Mouse (Mus musculus): ENCODE measurements around the gene Pip5k1b. TPM values are rescaled to one million over a fixed set of nuclear protein-coding genes. Genes with fewer than 3 reads are reported as not detected.

The Pip5k1b gene
- polyA plus RNA-seq, 1 experiment from 2014 or later = 1.6 TPM

DNA sequence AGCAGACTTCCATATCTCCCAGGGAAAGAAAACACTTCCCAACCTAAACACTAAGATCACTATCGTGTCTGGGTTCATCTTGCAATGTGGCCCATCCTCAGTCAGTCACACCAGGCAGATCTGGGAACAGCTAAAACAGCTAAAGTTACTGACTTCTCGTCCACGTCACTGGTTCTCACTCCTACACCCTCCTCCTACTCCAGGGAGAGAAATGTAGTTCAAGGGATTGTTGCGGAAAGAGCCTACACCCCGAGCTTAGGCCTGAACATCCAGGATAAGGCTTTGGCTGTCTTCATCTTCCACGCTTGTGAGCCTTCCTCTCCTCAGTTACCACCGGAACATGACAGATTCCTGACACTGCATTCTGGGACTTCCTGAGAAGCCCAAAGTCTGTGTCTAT, 43.7 kb downstream of the Pip5k1b start:
- no peaks in the 10 kb centered on the region for H3K9me3 ChIP-seq (replicated peaks; ENCODE audit: control insufficient read depth, low read length)
- no peaks in the 10 kb centered on the region for H3K27me3 ChIP-seq (ENCODE audit: control insufficient read depth, insufficient read depth, low read length)
- H3K36me3 ChIP-seq (replicated peaks; ENCODE audit: control insufficient read depth, insufficient read depth, low read depth, low read length) = no peaks in the 10 kb centered on the region
- H3K4me2 ChIP-seq (ENCODE audit: low read depth, low read length) = no peak overlapping the region
- H3K4me1 ChIP-seq (ENCODE audit: control insufficient read depth, insufficient read depth, low read length) = no peaks in the 10 kb centered on the region
- 87% methylated on average over 7 of the region's 7 CpGs for WGBS
- DNase-seq (ENCODE audit: low spot score) = no peak
- H3K4me3 ChIP-seq (ENCODE audit: low read depth, low read length) = no peak overlapping the region
- no peak overlapping the region for H3K9ac ChIP-seq (replicated peaks; ENCODE audit: low read length)
- ATAC-seq (replicated peaks; ENCODE audit: insufficient number of reproducible peaks, low FRiP score, low TSS enrichment, low read depth) = no peak
- no peak overlapping the region for H3K27ac ChIP-seq (replicated peaks; ENCODE audit: low read depth, low read length)

DNA sequence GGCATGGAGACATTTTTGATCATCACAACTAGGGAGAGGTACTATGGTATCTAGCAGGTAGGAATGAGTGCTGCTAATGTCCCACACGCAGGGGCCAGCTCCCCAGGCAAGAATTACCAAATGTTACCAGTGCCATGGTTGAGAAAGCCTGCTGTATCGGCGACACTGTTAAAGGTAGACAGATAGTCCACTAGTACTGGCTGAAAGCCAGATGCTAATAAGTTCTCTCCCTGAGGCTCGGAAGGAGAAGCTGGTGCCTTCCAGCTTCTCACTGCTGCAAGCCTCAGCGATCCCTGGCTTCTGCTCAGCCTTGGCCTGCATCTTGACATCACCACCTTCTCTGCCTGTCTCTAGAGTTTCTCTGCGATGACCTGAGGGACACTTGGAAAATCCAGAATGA, 46.3 kb downstream of the Pip5k1b start:
- 87% methylated on average over 6 of the region's 6 CpGs for WGBS
- Histone ChIP-seq H3K4me2 (ENCODE audit: low read depth, low read length) (no peak overlapping the region), H3K36me3 (replicated peaks; ENCODE audit: control insufficient read depth, insufficient read depth, low read depth, low read length) (no peaks in the 10 kb centered on the region), H3K9ac (replicated peaks; ENCODE audit: low read length) (no peak overlapping the region), H3K27ac (replicated peaks; ENCODE audit: low read depth, low read length) (no peak overlapping the region), H3K9me3 (replicated peaks; ENCODE audit: control insufficient read depth, low read length) (no peaks in the 10 kb centered on the region), H3K4me3 (ENCODE audit: low read depth, low read length) (no peak overlapping the region), H3K4me1 (ENCODE audit: control insufficient read depth, insufficient read depth, low read length) (no peaks in the 10 kb centered on the region), H3K27me3 (ENCODE audit: control insufficient read depth, insufficient read depth, low read length) (no peaks in the 10 kb centered on the region)
- no peak for ATAC-seq (replicated peaks; ENCODE audit: insufficient number of reproducible peaks, low FRiP score, low TSS enrichment, low read depth)
- no peak for DNase-seq (ENCODE audit: low spot score)

GRCm38 (mm10) chr19:24508087-24508767, 47.4 kb downstream of the Pip5k1b start:
- Histone ChIP-seq H3K4me3 (ENCODE audit: low read depth, low read length) (no peak overlapping the region), H3K9me3 (replicated peaks; ENCODE audit: control insufficient read depth, low read length) (no peaks in the 10 kb centered on the region), H3K27me3 (ENCODE audit: control insufficient read depth, insufficient read depth, low read length) (no peaks in the 10 kb centered on the region), H3K4me2 (ENCODE audit: low read depth, low read length) (no peak overlapping the region), H3K27ac (replicated peaks; ENCODE audit: low read depth, low read length) (no peak overlapping the region), H3K4me1 (ENCODE audit: control insufficient read depth, insufficient read depth, low read length) (no peaks in the 10 kb centered on the region), H3K36me3 (replicated peaks; ENCODE audit: control insufficient read depth, insufficient read depth, low read depth, low read length) (no peaks in the 10 kb centered on the region), H3K9ac (replicated peaks; ENCODE audit: low read length) (no peak overlapping the region)
- peak; percentile 7 for DNase-seq (ENCODE audit: low spot score)
- 41% methylated on average over 13 of the region's 13 CpGs for WGBS
- no peak for ATAC-seq (replicated peaks; ENCODE audit: insufficient number of reproducible peaks, low FRiP score, low TSS enrichment, low read depth)

DNA sequence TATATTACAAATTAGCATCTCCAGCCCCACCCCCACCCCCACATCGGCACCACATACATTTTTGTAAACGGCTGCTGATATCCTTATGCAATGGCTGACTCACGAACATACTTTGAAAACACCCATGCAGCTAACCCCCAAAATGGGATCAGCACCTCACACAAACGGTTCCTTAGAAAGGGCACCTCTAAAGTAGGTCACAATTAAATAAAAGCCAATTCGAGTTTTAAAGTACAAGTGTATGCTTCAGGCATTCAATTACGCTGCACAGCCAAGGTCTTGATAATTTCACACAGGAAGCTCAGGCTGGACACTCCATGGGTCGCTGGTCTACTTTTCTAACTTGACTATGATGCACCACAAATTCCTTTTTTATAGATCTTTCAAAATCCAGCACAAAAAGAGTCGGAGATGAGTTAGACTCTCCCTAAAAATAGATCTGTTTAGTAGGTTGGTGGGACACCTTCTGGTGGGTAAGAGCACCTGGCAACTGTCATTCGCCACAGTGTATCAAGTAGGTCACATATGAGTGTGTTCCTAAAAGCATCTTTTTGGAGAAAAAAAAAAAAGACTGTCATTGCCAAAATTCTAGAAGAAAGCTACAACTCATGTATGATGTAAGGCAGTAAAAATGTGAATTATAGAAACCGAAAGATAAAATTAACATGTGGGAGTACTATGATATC, 52.8 kb downstream of the Pip5k1b start:
- Histone ChIP-seq H3K9ac (replicated peaks; ENCODE audit: low read length) (no peak overlapping the region), H3K27me3 (ENCODE audit: control insufficient read depth, insufficient read depth, low read length) (no peaks in the 10 kb centered on the region), H3K27ac (replicated peaks; ENCODE audit: low read depth, low read length) (no peak overlapping the region), H3K4me2 (ENCODE audit: low read depth, low read length) (no peak overlapping the region), H3K4me3 (ENCODE audit: low read depth, low read length) (no peak overlapping the region), H3K9me3 (replicated peaks; ENCODE audit: control insufficient read depth, low read length) (no peaks in the 10 kb centered on the region), H3K36me3 (replicated peaks; ENCODE audit: control insufficient read depth, insufficient read depth, low read depth, low read length) (no peaks in the 10 kb centered on the region), H3K4me1 (ENCODE audit: control insufficient read depth, insufficient read depth, low read length) (no peaks in the 10 kb centered on the region)
- WGBS = 82% methylated on average over 10 of the region's 10 CpGs
- DNase-seq (ENCODE audit: low spot score) = no peak
- no peak for ATAC-seq (replicated peaks; ENCODE audit: insufficient number of reproducible peaks, low FRiP score, low TSS enrichment, low read depth)

DNA sequence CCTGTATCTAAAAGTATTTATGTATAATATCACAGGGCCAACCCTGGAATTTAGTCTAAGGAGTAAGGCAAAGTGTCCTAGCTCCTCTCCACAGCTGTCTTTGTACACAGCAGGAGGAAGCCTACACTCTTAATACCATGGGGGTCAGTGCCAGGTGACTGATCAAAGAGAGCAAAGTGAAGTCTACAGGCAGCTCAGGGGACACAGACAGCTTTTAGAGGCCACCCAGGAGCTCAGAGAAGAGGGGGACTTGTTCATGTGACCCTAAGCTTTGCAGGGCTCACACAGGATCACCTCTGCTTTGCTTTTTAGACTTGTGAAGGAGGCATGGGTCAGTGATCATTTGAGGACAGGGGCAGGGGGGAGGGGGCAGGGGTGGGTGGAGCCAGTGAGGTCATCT, 54.1 kb downstream of the Pip5k1b start:
- DNase-seq (ENCODE audit: low spot score) (no peak), ATAC-seq (replicated peaks; ENCODE audit: insufficient number of reproducible peaks, low FRiP score, low TSS enrichment, low read depth) (no peak)
- Histone ChIP-seq H3K9me3 (replicated peaks; ENCODE audit: control insufficient read depth, low read length) (no peaks in the 10 kb centered on the region), H3K4me1 (ENCODE audit: control insufficient read depth, insufficient read depth, low read length) (no peaks in the 10 kb centered on the region), H3K27me3 (ENCODE audit: control insufficient read depth, insufficient read depth, low read length) (no peaks in the 10 kb centered on the region), H3K4me3 (ENCODE audit: low read depth, low read length) (no peak overlapping the region), H3K27ac (replicated peaks; ENCODE audit: low read depth, low read length) (no peak overlapping the region), H3K36me3 (replicated peaks; ENCODE audit: control insufficient read depth, insufficient read depth, low read depth, low read length) (no peaks in the 10 kb centered on the region), H3K9ac (replicated peaks; ENCODE audit: low read length) (no peak overlapping the region), H3K4me2 (ENCODE audit: low read depth, low read length) (no peak overlapping the region)

GRCm38 (mm10) chr19:24500431-24500830, 55.2 kb downstream of the Pip5k1b start:
- H3K27ac ChIP-seq (replicated peaks; ENCODE audit: low read depth, low read length) = no peak overlapping the region
- H3K9me3 ChIP-seq (replicated peaks; ENCODE audit: control insufficient read depth, low read length) = no peaks in the 10 kb centered on the region
- WGBS = 89% methylated on average over 5 of the region's 5 CpGs
- no peaks in the 10 kb centered on the region for H3K36me3 ChIP-seq (replicated peaks; ENCODE audit: control insufficient read depth, insufficient read depth, low read depth, low read length)
- H3K27me3 ChIP-seq (ENCODE audit: control insufficient read depth, insufficient read depth, low read length) = no peaks in the 10 kb centered on the region
- H3K4me3 ChIP-seq (ENCODE audit: low read depth, low read length) = no peak overlapping the region
- H3K4me1 ChIP-seq (ENCODE audit: control insufficient read depth, insufficient read depth, low read length) = no peaks in the 10 kb centered on the region
- ATAC-seq (replicated peaks; ENCODE audit: insufficient number of reproducible peaks, low FRiP score, low TSS enrichment, low read depth) = no peak
- no peak overlapping the region for H3K9ac ChIP-seq (replicated peaks; ENCODE audit: low read length)
- DNase-seq (ENCODE audit: low spot score) = no peak
- no peak overlapping the region for H3K4me2 ChIP-seq (ENCODE audit: low read depth, low read length)

DNA sequence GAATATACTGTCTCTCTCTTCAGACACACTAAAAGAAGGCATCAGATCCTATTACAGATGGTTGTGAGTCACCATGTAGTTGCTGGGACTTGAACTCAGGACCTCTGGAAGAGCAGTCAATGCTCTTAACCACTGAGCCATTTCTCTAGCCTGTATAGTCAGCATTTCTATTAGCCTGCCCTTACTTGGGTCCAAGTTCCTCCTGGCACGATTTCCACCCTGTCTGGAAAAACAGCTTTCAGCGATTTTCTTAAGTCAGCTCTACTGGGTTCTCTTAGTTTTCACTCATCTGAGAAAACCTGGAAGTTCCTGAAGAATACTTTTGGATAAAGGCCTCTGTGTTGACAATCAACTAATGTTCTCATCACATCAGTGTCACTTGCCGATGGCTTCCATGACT, 56.4 kb downstream of the Pip5k1b start:
- Histone ChIP-seq H3K36me3 (replicated peaks; ENCODE audit: control insufficient read depth, insufficient read depth, low read depth, low read length) (no peaks in the 10 kb centered on the region), H3K27me3 (ENCODE audit: control insufficient read depth, insufficient read depth, low read length) (no peaks in the 10 kb centered on the region), H3K27ac (replicated peaks; ENCODE audit: low read depth, low read length) (no peak overlapping the region), H3K9ac (replicated peaks; ENCODE audit: low read length) (no peak overlapping the region), H3K4me3 (ENCODE audit: low read depth, low read length) (no peak overlapping the region), H3K4me2 (ENCODE audit: low read depth, low read length) (no peak overlapping the region), H3K9me3 (replicated peaks; ENCODE audit: control insufficient read depth, low read length) (no peaks in the 10 kb centered on the region), H3K4me1 (ENCODE audit: control insufficient read depth, insufficient read depth, low read length) (no peaks in the 10 kb centered on the region)
- 79% methylated on average over 3 of the region's 3 CpGs for WGBS
- ATAC-seq (replicated peaks; ENCODE audit: insufficient number of reproducible peaks, low FRiP score, low TSS enrichment, low read depth) = no peak
- DNase-seq (ENCODE audit: low spot score) = no peak

- no peaks in the 10 kb centered on the region for H3K4me1 ChIP-seq (ENCODE audit: control insufficient read depth, insufficient read depth, low read length)
- ATAC-seq (replicated peaks; ENCODE audit: insufficient number of reproducible peaks, low FRiP score, low TSS enrichment, low read depth) (no peak), DNase-seq (ENCODE audit: low spot score) (no peak)
- H3K36me3 ChIP-seq (replicated peaks; ENCODE audit: control insufficient read depth, insufficient read depth, low read depth, low read length) = no peaks in the 10 kb centered on the region
- 80% methylated on average over 4 of the region's 4 CpGs for WGBS
- H3K9me3 ChIP-seq (replicated peaks; ENCODE audit: control insufficient read depth, low read length) = no peaks in the 10 kb centered on the region
- no peak overlapping the region for H3K9ac ChIP-seq (replicated peaks; ENCODE audit: low read length)
- no peaks in the 10 kb centered on the region for H3K27me3 ChIP-seq (ENCODE audit: control insufficient read depth, insufficient read depth, low read length)
- no peak overlapping the region for H3K4me2 ChIP-seq (ENCODE audit: low read depth, low read length)
- no peak overlapping the region for H3K4me3 ChIP-seq (ENCODE audit: low read depth, low read length)
- H3K27ac ChIP-seq (replicated peaks; ENCODE audit: low read depth, low read length) = no peak overlapping the region
These were observed 61.8 kb downstream of the Pip5k1b start for GRCm38 (mm10) chr19:24493887-24494286.

Measured in embryonic facial prominence, embryonic 11.5 days (tissue).